Mouse (Mus musculus) thymus, adult 2 months (tissue): ENCODE measurements around the gene Fgf11.

ENCODE experiments used
- CTCF ChIP-seq: fragments of 200-500 bp; IDR thresholded peaks from 2 replicates; pipeline ENCODE4 v1.5.1; 2012; ENCODE audit warnings: mild to moderate bottlenecking, control low read depth, low read length, moderate library complexity, borderline replicate concordance; ENCODE audit not compliant: control insufficient read depth, poor library complexity, insufficient read depth; ENCODE audit errors: extremely low read depth
- POLR2A ChIP-seq: fragments of 200-500 bp; IDR thresholded peaks from 2 replicates; pipeline ENCODE4 v1.6.1; 2012; ENCODE audit warnings: mild to moderate bottlenecking, low read length, control low read depth, moderate library complexity; ENCODE audit not compliant: control insufficient read depth, poor library complexity, insufficient read depth; ENCODE audit errors: extremely low read depth

GRCm38 (mm10) chr11:69807641-69808040 is 6.0 kb upstream of the Fgf11 start:
- TF ChIP-seq POLR2A (no peak), CTCF (no peak)
